Mouse (Mus musculus) stomach, embryonic 14.5 days (tissue): ENCODE results near the gene Tnfaip2. TPM values are rescaled to one million over a fixed set of nuclear protein-coding genes. Genes with fewer than 3 reads are reported as not detected.
A peak's percentile ranks its signal among the peaks of the same experiment; 100 is the strongest.

ENCODE experiments used
- ATAC-seq: fragments of 200-750 bp; cut with Nextera tagmentation; 2 replicates; pipeline ENCODE4 v1.8.0; 2017; ENCODE audit warnings: low read depth, moderate TSS enrichment; ENCODE audit not compliant: insufficient number of reproducible peaks, insufficient read depth, low FRiP score
- H3K27ac ChIP-seq: fragments of 300-500 bp; sonication (generic); 2 replicates; pipeline ENCODE4 v1.5.1; 2014; ENCODE audit warnings: mild to moderate bottlenecking, low read length, moderate library complexity, mixed read lengths
- H3K27me3 ChIP-seq: fragments of 300-500 bp; sonication (generic); 2 replicates; pipeline ENCODE4 v1.6.1; 2014; ENCODE audit warnings: low read length, control low read depth, mixed read lengths; ENCODE audit not compliant: control insufficient read depth, insufficient read depth
- H3K36me3 ChIP-seq: fragments of 300-500 bp; sonication (generic); 2 replicates; pipeline ENCODE4 v1.6.1; 2014; ENCODE audit warnings: mild to moderate bottlenecking, control low read depth, low read length, moderate library complexity, mixed read lengths; ENCODE audit not compliant: control insufficient read depth, insufficient read depth
- H3K4me1 ChIP-seq: fragments of 300-500 bp; sonication (generic); 2 replicates; pipeline ENCODE4 v1.6.1; 2014; ENCODE audit warnings: low read length, control low read depth, mixed read lengths; ENCODE audit not compliant: control insufficient read depth, insufficient read depth
- H3K4me2 ChIP-seq: fragments of 300-500 bp; sonication (generic); replicated peaks from 2 replicates; pipeline ENCODE4 v1.6.1; 2014; ENCODE audit warnings: low read depth, low read length, control low read depth
- H3K4me3 ChIP-seq: fragments of 300-500 bp; sonication (generic); 2 replicates; pipeline ENCODE4 v1.5.1; 2014; ENCODE audit warnings: low read depth, low read length, control low read depth
- H3K9ac ChIP-seq: fragments of 300-500 bp; sonication (generic); replicated peaks from 2 replicates; pipeline ENCODE4 v1.6.1; 2014; ENCODE audit warnings: low read depth, mild to moderate bottlenecking, control low read depth, low read length, moderate library complexity, mixed read lengths
- H3K9me3 ChIP-seq: fragments of 300-500 bp; sonication (generic); 2 replicates; pipeline ENCODE4 v1.6.1; 2016; ENCODE audit warnings: low read depth, low read length, control low read depth; ENCODE audit not compliant: control insufficient read depth
- WGBS: fragments of 180-500 bp; shearing (Covaris S2); extraction: QIAGEN DNeasy Blood & Tissue Kit; methylation state at CpG from one replicate; pipeline ENCODE4 v1.1.7; 2014; 5-methylcytosine and 5-hydroxymethylcytosine counted together
- polyA plus RNA-seq: library from polyadenylated mRNA; unstranded; fragments of >200 nt; fragmentation: Nextera tagmentation; extraction: Ambion mirVana; gene quantifications from 2 replicates; pipeline ENCODE4 v1.2.1, GENCODE M21; 2014

Tnfaip2 gene
- polyA plus RNA-seq, 1 experiment from 2014 or later: 5.0 TPM

GRCm38 (mm10) chr12:111412581-111413284 lies 29.5 kb upstream of the Tnfaip2 start:
- Histone ChIP-seq H3K4me3 (peak overlapping the region; percentile 20; the same call in 1 of the 2 replicates), H3K27ac (no peak overlapping the region), H3K27me3 (no peaks in the 10 kb centered on the region), H3K9me3 (no peaks in the 10 kb centered on the region), H3K9ac (no peak overlapping the region), H3K36me3 (no peaks in the 10 kb centered on the region), H3K4me2 (peak overlapping the region; percentile 41), H3K4me1 (peaks cover 23% of the 10 kb centered on the region)
- 22% methylated on average over 12 of the region's 12 CpGs for whole genome bisulfite sequencing
- ATAC-seq: no peak

- H3K4me1 ChIP-seq: peaks cover 25% of the 10 kb centered on the region
- no peaks in the 10 kb centered on the region for H3K27me3 ChIP-seq
- H3K9ac ChIP-seq: no peak overlapping the region
- H3K9me3 ChIP-seq: no peaks in the 10 kb centered on the region
- peak; percentile 82 for ATAC-seq
- peak overlapping the region; percentile 20; the same call in 1 of the 2 replicates for H3K4me3 ChIP-seq
- H3K27ac ChIP-seq: no peak overlapping the region
- WGBS: 2% methylated on average over 21 of the region's 21 CpGs
- no peaks in the 10 kb centered on the region for H3K36me3 ChIP-seq
- H3K4me2 ChIP-seq: peak overlapping the region; percentile 41
Observed at GRCm38 (mm10) chr12:111413300-111413699, 29.0 kb upstream of the Tnfaip2 start.

DNA sequence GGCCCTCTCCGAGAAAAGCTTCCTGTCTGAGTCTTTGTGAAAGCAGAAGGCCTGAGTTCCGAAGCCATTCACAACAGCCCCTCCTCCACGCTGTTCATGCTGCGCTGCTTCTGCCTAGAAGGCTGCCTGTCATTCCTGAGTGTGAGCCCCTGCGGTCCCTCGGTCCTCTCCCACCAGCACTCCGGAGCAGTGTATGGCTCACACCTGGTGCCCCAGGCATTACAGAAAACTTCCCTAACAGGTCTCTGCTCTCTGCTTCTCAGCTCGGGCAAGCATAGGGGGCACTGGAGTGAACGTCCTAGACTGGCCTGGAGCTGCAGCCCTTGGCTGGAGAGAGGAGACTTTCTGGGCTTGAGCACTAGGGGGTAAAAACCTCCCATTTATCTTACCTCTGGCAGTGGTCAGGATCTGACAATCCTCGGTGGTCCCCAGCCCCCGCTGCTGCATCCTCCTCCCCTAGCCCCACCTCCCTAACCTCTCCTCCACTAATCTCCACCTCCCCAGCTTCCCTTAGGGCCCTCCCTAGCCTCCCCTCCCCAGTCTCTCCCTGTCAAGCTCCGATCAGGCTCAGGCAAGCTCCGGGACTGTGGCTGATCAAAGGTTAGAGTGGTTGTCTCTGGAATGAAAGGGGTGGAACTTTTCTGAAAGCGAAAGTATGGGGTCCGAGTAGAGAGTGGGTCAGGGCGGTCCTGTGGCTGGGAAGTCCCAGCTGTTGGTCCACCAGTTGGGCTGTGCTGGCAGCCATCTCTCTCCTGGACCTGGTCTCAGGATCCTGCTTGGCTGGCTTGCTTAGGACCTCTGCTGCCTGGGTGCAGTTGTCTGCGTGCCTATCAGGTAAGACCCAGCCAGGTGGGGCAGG lies 25.1 kb upstream of the Tnfaip2 start, which contains the start of gene Exoc3l4:
Gene Exoc3l4 (plus strand): TSS at position 97 of the 859 bp plus-strand sequence.
- H3K4me3 ChIP-seq: peak within 1 kb of the TSS; percentile 27
- peak within 1 kb of the TSS; percentile 59 for H3K4me2 ChIP-seq
- H3K36me3 ChIP-seq: no peaks in the 10 kb centered on the region
- no peak within 1 kb of the TSS; the same call in 1 of the 2 replicates for H3K9ac ChIP-seq
- no peak within 1 kb of the TSS for H3K27ac ChIP-seq
- H3K27me3 ChIP-seq: peaks cover 1% of the 10 kb centered on the region; the same call in 1 of the 2 replicates
- WGBS: 4% methylated on average over 17 of the region's 17 CpGs
- H3K4me1 ChIP-seq: peaks cover 25% of the 10 kb centered on the region
- no peaks in the 10 kb centered on the region for H3K9me3 ChIP-seq
- peak; percentile 46; the same call in 1 of the 2 replicates for ATAC-seq

GRCm38 (mm10) chr12:111419918-111420317 lies 22.4 kb upstream of the Tnfaip2 start:
- no peak for ATAC-seq
- Histone ChIP-seq H3K4me1 (peaks cover 20% of the 10 kb centered on the region), H3K27me3 (peaks cover 26% of the 10 kb centered on the region), H3K9me3 (no peaks in the 10 kb centered on the region), H3K36me3 (no peaks in the 10 kb centered on the region), H3K27ac (no peak overlapping the region), H3K9ac (no peak overlapping the region), H3K4me2 (no peak overlapping the region), H3K4me3 (no peak overlapping the region)
- WGBS: 82% methylated on average over 5 of the region's 5 CpGs

DNA sequence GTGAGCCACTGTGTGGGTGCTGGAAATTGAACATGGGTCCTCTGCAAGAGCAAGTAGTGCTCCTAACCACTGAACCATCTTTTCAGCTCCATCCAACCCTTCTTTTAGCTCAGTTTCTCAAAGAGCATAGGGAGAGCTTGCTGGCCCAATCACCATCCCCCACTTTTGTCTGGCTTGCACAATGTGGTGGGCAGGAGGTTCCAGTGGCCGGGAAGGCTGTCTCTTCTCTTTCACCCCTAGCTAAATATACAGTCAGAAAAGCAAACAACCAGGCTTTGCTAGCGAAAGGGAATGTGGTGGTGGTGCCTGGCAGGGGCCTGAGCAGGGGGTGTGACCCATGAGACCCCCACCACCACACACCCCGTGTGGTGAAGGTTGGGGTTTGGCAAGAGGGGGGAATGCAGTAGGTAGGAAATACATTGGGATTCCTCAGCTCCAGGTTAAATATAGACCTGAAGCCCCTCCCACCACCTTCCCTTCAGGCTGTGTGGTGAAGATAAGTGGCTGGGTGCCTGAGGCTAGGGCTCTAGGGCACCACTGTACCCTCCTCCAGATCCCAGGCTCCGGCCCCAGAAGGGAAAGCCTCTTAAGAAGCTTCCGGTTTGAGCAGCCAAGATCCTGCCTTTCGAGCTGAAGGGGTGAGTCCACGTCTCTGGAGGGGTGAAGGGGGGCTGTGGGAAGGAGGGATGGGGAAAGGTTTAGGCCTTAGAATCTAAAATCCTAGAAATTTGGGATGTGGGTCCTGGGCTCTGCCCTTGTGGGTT lies 21.1 kb upstream of the Tnfaip2 start:
- 47% methylated on average over 7 of the region's 7 CpGs for WGBS
- peaks cover 26% of the 10 kb centered on the region for H3K27me3 ChIP-seq
- peaks cover 20% of the 10 kb centered on the region for H3K4me1 ChIP-seq
- H3K27ac ChIP-seq: no peak overlapping the region
- no peak overlapping the region for H3K9ac ChIP-seq
- H3K9me3 ChIP-seq: no peaks in the 10 kb centered on the region
- H3K4me2 ChIP-seq: no peak overlapping the region
- no peak for ATAC-seq
- H3K4me3 ChIP-seq: no peak overlapping the region
- H3K36me3 ChIP-seq: no peaks in the 10 kb centered on the region

GRCm38 (mm10) chr12:111422852-111423251 lies 19.4 kb upstream of the Tnfaip2 start:
- H3K9ac ChIP-seq: no peak overlapping the region
- H3K27me3 ChIP-seq: peaks cover 29% of the 10 kb centered on the region
- H3K4me3 ChIP-seq: no peak overlapping the region
- no peaks in the 10 kb centered on the region for H3K9me3 ChIP-seq
- H3K36me3 ChIP-seq: no peaks in the 10 kb centered on the region
- no peak for ATAC-seq
- WGBS: 64% methylated on average over 5 of the region's 5 CpGs
- no peak overlapping the region for H3K4me2 ChIP-seq
- no peak overlapping the region for H3K27ac ChIP-seq
- H3K4me1 ChIP-seq: peaks cover 6% of the 10 kb centered on the region; the same call in 1 of the 2 replicates

DNA sequence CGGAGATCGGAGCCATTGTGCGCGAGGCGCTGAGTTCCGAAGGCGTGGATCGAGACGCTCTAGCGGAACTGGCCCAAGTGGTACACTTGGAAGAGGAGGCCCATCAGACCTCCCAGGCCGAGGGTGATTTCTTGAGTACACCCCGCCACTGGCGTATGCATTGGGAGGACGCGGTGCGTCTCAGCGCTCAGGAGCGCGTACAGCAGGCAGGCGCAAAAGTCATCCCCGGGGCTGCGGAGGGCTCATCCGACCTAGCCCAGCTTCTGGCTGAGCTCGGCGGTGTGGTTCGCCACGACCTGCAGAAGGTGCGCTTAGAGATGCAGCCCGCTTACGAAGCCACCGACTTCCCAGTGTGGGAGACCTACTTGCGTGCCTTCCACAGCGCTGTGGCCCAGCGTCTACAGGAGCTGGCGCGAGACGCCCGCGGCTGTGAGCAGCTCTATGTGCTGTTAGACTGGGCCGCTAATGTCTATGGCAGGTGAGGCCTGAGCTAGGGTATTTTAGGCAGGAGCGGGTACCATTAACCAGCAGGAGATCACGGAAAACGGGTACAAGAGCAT lies 18.6 kb upstream of the Tnfaip2 start:
- WGBS: 11% methylated on average over 43 of the region's 43 CpGs
- Histone ChIP-seq H3K27me3 (peaks cover 36% of the 10 kb centered on the region), H3K36me3 (no peaks in the 10 kb centered on the region), H3K4me3 (peak overlapping the region; percentile 17; the same call in 1 of the 2 replicates), H3K4me1 (0 out of 2 replicates have a peak, but pooled peaks cover 6% of the 10 kb centered on the region), H3K9ac (no peak overlapping the region), H3K4me2 (peak overlapping the region; percentile 29), H3K27ac (no peak overlapping the region), H3K9me3 (no peaks in the 10 kb centered on the region)
- no peak for ATAC-seq
